Mouse (Mus musculus): ENCODE measurements around the gene Gnb1. TPM values are rescaled to one million over a fixed set of nuclear protein-coding genes. Genes with fewer than 3 reads are reported as not detected.
"Not testable (repeated sequence)": the region's sequence is repeated elsewhere in the genome, so short reads cannot be mapped to it uniquely, and the experiment has no call there.

Gene Gnb1
- polyA plus RNA-seq, 1 experiment from 2014 or later: 345 TPM

DNA sequence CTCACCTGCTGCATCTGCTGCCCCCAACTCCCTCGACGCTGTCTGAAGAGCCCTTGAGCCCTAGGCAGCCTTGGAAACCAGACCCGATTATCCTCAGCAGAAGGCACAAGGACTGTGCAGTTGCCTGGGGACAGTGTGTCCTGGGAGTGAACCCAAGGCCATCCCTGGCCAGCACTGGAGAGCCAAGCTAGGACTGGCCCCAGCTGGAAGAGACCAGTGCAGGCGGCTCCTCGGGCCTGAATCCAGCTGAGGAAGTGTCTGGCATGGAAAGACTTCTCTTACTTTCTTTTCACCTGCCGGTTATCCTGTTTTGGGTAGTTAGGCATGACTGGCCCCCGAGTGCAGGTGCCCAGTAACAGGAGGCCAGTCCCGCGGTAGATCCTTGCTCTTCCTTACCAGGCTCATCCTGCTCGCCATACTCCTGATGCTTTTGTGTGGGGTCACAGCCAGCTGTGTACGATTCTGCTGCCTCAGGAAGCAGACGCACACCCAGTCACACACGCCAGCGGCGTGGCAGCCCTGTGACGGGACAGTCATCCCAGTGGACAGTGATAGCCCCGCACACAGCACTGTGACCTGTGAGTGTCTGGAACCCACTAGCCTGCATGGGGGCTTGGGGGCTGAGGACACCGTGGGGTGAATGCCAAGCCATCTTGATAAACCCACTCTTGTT lies 21.4 kb upstream of the Gnb1 start:
- Histone ChIP-seq H3K4me1 (peaks cover 15% of the 10 kb centered on the region), H3K9me3 (no peaks in the 10 kb centered on the region), H3K27ac (replicated peaks) (no peak overlapping the region), H3K9ac (no peak overlapping the region), H3K27me3 (replicated peaks) (peaks cover 55% of the 10 kb centered on the region), H3K4me3 (peak overlapping the region; percentile 44; the same call in 1 of the 2 replicates), H3K36me3 (no peaks in the 10 kb centered on the region), H3K4me2 (peak overlapping the region; percentile 66)
- ATAC-seq (ENCODE audit: extremely low read depth, insufficient number of reproducible peaks, low FRiP score, low TSS enrichment): no peak
- WGBS: 70% methylated on average over 18 of the region's 18 CpGs

DNA sequence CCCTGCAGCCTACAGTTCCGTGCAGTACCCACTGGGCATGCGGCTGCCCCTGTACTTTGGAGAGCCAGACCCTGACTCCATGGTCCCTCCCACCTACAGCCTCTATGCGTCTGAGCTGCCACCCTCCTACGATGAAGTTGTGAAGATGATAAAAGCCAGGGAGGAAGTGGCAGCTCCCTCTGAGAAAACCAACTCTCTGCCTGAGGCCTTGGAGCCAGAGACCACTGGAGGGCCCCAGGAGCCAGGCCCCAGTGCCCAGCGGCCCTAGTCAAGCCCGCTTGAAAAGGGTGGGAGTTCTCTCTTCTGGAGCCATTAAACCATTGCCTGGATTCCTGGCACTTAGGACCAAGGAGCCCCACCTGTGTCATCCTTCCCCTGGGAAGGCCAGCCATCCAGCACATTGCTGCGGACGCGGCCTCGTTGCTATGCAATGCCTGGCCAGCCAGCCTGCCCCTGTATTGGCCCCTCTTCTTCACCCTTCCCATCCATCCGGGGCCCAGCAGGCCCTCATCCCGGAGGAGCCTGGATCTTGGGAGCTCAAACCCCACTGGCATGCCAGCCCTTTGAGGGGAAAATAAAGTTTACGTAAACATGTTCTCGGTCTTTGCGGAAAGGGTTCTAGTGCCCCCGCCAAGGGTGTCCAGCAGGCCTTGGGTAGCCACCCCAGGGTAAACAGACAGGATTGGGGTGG lies 20.8 kb upstream of the Gnb1 start:
- Histone ChIP-seq H3K9me3 (no peaks in the 10 kb centered on the region), H3K27me3 (replicated peaks) (peaks cover 50% of the 10 kb centered on the region), H3K27ac (replicated peaks) (no peak overlapping the region)

DNA sequence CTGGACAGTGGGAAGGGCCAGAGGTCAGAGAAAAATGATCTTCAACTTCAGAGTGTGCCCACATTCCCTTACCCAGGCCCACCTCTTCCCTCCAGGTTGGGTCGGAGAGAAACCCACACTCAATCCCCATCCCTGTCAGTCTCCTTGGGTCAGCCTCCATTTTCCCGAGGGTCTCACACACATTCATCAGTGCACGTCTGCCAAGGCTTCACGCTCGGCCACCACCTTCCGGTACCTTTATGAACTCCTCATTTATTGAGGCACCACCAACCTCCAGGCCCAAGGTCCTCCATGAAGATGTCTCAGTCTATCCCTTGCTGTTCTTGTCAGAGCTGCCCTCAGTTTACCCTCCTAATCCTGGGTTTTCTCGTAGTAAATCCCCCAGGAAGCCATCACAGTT lies 20.2 kb upstream of the Gnb1 start:
- H3K4me2 ChIP-seq: no peak overlapping the region
- no peak for ATAC-seq (ENCODE audit: extremely low read depth, insufficient number of reproducible peaks, low FRiP score, low TSS enrichment)
- H3K4me1 ChIP-seq: peaks cover 15% of the 10 kb centered on the region
- H3K27me3 ChIP-seq (replicated peaks): peaks cover 45% of the 10 kb centered on the region
- H3K4me3 ChIP-seq: no peak overlapping the region
- 76% methylated on average over 7 of the region's 7 CpGs for WGBS
- no peaks in the 10 kb centered on the region for H3K36me3 ChIP-seq
- no peaks in the 10 kb centered on the region for H3K9me3 ChIP-seq
- H3K27ac ChIP-seq (replicated peaks): no peak overlapping the region
- H3K9ac ChIP-seq: no peak overlapping the region

More for the DNA sequence above, 20.8 kb upstream of the Gnb1 start:
- Histone ChIP-seq H3K9ac (no peak overlapping the region), H3K4me3 (no peak overlapping the region), H3K4me2 (no peak overlapping the region), H3K36me3 (no peaks in the 10 kb centered on the region), H3K4me1 (peaks cover 15% of the 10 kb centered on the region)
- WGBS: 75% methylated on average over 16 of the region's 16 CpGs
- no peak for ATAC-seq (ENCODE audit: extremely low read depth, insufficient number of reproducible peaks, low FRiP score, low TSS enrichment)

DNA sequence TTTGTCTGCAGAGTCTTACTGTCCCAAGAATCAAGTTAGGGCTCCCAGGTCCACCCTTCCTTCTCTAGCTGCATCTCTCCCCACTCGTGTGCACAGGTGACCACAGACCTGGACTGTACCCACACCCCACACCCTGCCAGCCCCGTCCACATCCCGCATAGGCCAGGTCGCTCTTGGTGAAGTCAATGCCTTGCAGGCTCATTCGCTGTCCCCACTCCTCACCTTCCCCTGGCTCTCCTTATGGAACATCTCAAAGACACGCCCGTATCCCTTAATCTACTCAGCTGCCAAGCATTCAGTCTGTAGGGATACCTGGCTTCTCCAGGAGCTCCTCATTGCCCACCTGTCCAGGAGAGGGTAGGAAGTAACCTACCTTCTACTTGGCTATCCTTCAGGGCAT lies 19.8 kb upstream of the Gnb1 start:
- no peak for ATAC-seq (ENCODE audit: extremely low read depth, insufficient number of reproducible peaks, low FRiP score, low TSS enrichment)
- Histone ChIP-seq H3K4me3 (no peak overlapping the region), H3K36me3 (no peaks in the 10 kb centered on the region), H3K4me1 (peaks cover 15% of the 10 kb centered on the region), H3K27me3 (replicated peaks) (peaks cover 45% of the 10 kb centered on the region), H3K4me2 (no peak overlapping the region), H3K9ac (no peak overlapping the region), H3K9me3 (no peaks in the 10 kb centered on the region), H3K27ac (replicated peaks) (no peak overlapping the region)
- 82% methylated on average over 7 of the region's 7 CpGs for WGBS

DNA sequence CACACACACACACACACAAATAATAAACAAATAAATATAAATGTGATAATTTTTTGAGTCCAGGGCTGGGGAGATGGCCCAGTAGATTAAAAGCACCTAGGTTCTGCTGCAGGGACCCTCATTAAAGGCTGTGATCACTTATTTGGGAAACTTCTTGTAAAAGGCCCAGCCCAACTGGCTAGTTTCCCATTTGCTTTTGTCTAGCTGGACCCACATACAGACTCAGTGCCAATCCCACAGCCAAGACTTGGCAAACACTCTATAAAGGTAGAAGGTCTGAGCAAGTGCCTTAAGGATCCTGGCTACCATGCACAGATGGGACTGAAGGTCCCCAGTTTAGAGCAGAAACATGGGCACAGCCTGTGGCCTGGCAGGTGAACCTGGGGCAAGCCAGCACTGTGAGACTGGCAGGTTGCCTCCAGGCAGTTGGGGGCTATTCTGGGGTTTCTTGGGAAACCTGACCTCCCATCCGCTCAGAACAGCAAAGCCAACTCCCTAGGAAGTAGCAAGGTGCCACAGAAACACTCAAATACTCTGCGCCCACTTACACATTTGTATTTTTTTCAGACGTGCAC lies 18.4 kb upstream of the Gnb1 start:
- Histone ChIP-seq H3K4me1 (peaks cover 15% of the 10 kb centered on the region), H3K4me2 (no peak overlapping the region), H3K36me3 (no peaks in the 10 kb centered on the region), H3K27ac (replicated peaks) (no peak overlapping the region), H3K9ac (peak overlapping the region; percentile 34; the same call in 1 of the 2 replicates), H3K4me3 (no peak overlapping the region), H3K27me3 (replicated peaks) (peaks cover 40% of the 10 kb centered on the region), H3K9me3 (no peaks in the 10 kb centered on the region)
- whole genome bisulfite sequencing: 52% methylated on average over 3 of the region's 3 CpGs
- no peak for ATAC-seq (ENCODE audit: extremely low read depth, insufficient number of reproducible peaks, low FRiP score, low TSS enrichment)

DNA sequence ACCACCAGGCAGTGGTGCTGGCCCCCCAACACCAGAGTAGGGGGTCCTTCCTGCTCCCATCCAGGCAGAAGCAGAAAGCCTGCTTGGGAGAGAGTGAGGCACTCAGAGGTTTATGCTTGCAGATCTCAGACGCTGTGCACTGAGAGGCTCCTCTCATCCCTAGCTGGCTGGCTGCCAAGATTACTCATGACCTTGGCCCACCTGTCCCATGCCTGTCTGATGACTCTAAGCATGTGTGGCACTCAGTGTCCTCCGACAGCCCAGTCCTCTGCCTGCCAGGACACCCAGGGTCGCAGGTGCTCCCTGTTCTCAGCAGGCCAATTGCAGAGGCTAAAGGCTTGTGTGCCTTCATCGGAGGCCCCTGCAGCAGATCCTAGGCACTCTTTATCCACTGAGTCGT lies 17.8 kb upstream of the Gnb1 start:
- Histone ChIP-seq H3K36me3 (no peaks in the 10 kb centered on the region), H3K9me3 (no peaks in the 10 kb centered on the region), H3K4me3 (no peak overlapping the region), H3K4me1 (peaks cover 15% of the 10 kb centered on the region), H3K4me2 (no peak overlapping the region), H3K9ac (peak overlapping the region; percentile 34; the same call in 1 of the 2 replicates), H3K27me3 (replicated peaks) (peaks cover 35% of the 10 kb centered on the region), H3K27ac (replicated peaks) (no peak overlapping the region)
- no peak for ATAC-seq (ENCODE audit: extremely low read depth, insufficient number of reproducible peaks, low FRiP score, low TSS enrichment)
- 34% methylated on average over 5 of the region's 5 CpGs for WGBS

DNA sequence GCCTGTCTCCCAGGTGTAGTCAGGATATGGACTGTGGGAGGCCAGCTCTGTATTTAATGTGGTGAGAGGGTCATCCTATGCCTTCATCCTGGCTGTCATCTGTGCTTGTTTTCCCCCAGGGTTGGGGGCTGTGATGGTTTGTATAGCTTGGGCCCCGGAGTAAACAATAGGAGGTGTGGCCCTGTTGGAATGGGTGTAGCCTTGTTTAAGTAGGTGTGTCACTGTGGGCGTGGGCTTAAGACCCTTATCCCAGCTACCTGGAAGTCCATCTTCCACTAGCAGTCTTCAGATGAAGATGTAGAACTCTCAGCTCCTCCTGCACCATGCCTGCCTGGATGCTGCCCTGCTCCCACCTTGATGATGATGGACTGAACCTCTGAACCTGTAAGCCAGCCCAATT lies 17.4 kb upstream of the Gnb1 start:
- H3K4me3 ChIP-seq; H3K4me2 ChIP-seq; H3K9ac ChIP-seq; H3K9me3 ChIP-seq; H3K27ac ChIP-seq (replicated peaks); ATAC-seq (ENCODE audit: extremely low read depth, insufficient number of reproducible peaks, low FRiP score, low TSS enrichment); H3K36me3 ChIP-seq: not testable (repeated sequence)
- WGBS: 57% methylated on average over 2 of the region's 2 CpGs
- H3K4me1 ChIP-seq: peaks cover 15% of the 10 kb centered on the region
- peaks cover 30% of the 10 kb centered on the region for H3K27me3 ChIP-seq (replicated peaks)

DNA sequence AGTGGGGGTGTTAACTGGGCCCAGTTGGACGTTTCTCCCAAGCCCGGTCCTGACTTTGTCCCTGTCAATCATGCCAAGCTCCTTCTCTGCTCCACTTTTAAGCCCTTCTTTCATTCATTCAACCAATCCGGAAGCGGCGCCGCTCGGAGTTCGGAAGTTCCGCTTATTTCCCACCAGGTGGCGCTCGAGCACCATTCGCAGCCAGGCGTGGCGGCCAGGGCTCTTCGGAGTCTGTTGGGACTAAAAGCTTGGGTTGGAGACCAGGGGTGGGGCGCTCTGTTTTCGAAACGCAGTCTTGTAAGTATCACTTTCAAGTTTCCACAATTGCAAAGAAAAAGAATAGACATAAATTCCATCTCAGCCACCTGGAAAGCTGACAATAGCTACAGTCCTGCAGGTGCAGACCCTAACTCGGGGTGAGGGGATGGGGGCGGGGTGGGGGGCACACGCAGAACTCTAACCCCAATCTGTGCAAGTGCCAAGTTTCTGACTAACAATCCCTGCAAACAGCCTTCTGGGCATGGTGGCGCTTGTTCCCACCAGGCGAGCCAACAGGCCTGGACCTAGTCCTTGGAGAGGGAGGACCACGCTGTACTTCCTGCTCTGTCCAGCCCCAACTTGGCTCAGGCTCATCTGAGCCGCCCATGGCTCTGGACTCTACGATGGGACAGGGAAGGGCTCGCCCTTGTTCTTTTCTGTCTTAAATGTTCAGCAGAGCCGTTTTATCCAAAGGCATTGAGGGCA lies 9.6 kb upstream of the Gnb1 start:
- WGBS: 21% methylated on average over 28 of the region's 28 CpGs
- Histone ChIP-seq H3K27ac (replicated peaks) (no peak overlapping the region), H3K4me3 (peak overlapping the region; percentile 22), H3K4me1 (peaks cover 18% of the 10 kb centered on the region), H3K4me2 (peak overlapping the region; percentile 61), H3K27me3 (replicated peaks) (peaks cover 9% of the 10 kb centered on the region; the same call in 1 of the 2 replicates), H3K9ac (peak overlapping the region; percentile 47), H3K9me3 (no peaks in the 10 kb centered on the region), H3K36me3 (no peaks in the 10 kb centered on the region)
- ATAC-seq (ENCODE audit: extremely low read depth, insufficient number of reproducible peaks, low FRiP score, low TSS enrichment): 0 out of 2 replicates have a peak, but pooled peaks have one; percentile 28

DNA sequence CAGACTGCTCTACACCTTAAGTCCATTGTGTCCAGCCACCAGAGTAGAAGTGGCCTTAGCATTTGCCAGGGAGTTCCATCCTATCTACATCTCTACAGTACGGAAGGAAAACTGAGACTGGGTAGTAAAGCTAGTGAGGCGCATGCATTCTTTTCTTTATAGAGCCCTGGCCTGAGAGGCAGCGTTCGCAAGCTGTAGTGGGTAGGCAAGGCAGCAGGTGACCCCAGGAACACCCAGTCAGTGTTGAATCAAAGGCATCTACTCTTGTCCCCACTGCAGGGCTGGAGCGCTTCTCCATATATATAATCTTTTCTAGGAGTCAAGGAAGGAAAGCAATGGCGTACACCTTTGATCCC lies 9.1 kb upstream of the Gnb1 start:
- peak overlapping the region; percentile 61 for H3K4me2 ChIP-seq
- H3K4me3 ChIP-seq: no peak overlapping the region
- peaks cover 23% of the 10 kb centered on the region for H3K4me1 ChIP-seq
- no peak overlapping the region for H3K27ac ChIP-seq (replicated peaks)
- peaks cover 9% of the 10 kb centered on the region; the same call in 1 of the 2 replicates for H3K27me3 ChIP-seq (replicated peaks)
- WGBS: 84% methylated on average over 6 of the region's 6 CpGs
- 0 out of 2 replicates have a peak, but pooled peaks have one; percentile 18 for ATAC-seq (ENCODE audit: extremely low read depth, insufficient number of reproducible peaks, low FRiP score, low TSS enrichment)
- H3K9ac ChIP-seq: peak overlapping the region; percentile 47; the same call in 1 of the 2 replicates
- no peaks in the 10 kb centered on the region for H3K36me3 ChIP-seq
- no peaks in the 10 kb centered on the region for H3K9me3 ChIP-seq

DNA sequence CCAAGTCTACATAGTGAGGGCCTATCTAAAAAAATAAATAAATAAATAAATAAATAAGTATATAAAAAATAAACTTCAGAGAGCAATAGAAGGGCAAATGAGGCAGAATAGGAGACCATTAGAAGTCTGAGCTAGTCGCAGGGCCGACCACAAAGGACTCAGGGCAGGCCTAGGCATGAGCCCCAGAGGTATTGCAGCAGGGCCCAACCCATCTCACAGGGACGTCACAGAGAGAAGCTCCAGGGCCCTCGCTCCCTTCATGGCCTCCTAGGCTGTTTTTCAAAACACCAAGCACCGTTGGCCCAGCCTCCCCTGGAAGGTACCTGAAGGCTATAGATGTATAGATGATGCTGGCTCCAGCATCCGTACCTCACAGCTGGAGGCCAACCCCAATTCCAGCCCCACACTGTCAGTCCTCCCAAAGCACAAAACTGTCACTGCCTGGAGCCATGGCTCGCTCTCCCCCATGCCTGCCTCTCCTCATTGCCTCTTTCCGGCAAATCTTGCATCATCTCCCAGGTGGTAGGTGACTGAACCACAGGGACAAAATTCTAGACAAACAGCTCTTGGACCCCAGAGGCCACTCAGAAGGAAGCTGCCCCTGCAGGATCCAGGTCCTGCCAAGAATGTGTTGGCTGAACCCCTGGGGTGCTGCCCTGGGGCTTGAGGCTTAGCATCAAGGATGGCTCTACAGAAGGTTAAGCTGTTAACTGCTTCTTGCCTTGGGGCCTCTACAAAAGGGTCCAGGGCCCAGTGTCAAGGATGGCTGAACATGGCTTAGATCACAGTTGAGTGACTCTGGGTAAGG lies 8.2 kb upstream of the Gnb1 start:
- H3K4me3 ChIP-seq: no peak overlapping the region
- no peaks in the 10 kb centered on the region for H3K36me3 ChIP-seq
- H3K9me3 ChIP-seq: no peaks in the 10 kb centered on the region
- 71% methylated on average over 8 of the region's 8 CpGs for WGBS
- H3K27me3 ChIP-seq (replicated peaks): peaks cover 9% of the 10 kb centered on the region; the same call in 1 of the 2 replicates
- peaks cover 31% of the 10 kb centered on the region for H3K4me1 ChIP-seq
- ATAC-seq (ENCODE audit: extremely low read depth, insufficient number of reproducible peaks, low FRiP score, low TSS enrichment): no peak
- H3K4me2 ChIP-seq: no peak overlapping the region
- H3K27ac ChIP-seq (replicated peaks): no peak overlapping the region
- H3K9ac ChIP-seq: peak overlapping the region; percentile 52; the same call in 1 of the 2 replicates

Measured in heart, embryonic 13.5 days (tissue).